Mouse (Mus musculus): ENCODE results near the gene Psmb9. TPM values are rescaled to one million over a fixed set of nuclear protein-coding genes. Genes with fewer than 3 reads are reported as not detected.

Psmb9 gene
- polyA plus RNA-seq (2012; rRNA removed): 33.5 and 45.8 TPM in 2 replicates

GRCm38 (mm10) chr17:34187261-34187916, at the start of gene Psmb9, which contains the start of gene Tap1:
Gene Psmb9, minus strand, starts transcription at chr17:34187764.
Gene Tap1, plus strand, starts transcription at chr17:34187553.

GRCm38 (mm10) chr17:34203444-34203843, 15.9 kb upstream of the Psmb9 start, which contains the start of gene Tap2:
Gene Tap2, plus strand, starts transcription at chr17:34203527.

GRCm38 (mm10) chr17:34196941-34197894, 9.7 kb upstream of the Psmb9 start, which contains the start of gene Psmb8:
Gene Psmb8, plus strand, starts transcription at chr17:34197721.

DNA sequence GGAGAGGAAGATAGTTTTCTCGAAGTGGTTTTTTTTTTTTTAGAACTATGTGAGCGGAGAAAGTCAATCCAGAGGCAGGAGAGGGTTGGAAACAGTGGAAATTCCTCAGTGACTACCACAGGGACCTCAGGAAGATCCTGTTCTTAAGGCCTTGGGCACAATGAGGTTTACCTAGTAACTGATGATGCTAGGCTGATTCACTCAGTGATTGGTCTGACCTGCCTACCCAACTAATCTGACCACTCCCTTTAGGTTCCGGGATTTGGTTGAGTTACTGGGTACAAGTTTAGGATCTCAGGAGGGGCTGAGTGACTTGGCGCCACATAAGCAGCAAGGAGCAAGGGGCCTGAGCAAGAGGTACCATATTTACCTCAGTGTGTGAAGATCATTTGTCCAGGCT, 34.6 kb downstream of the Psmb9 start, which contains the start of gene H2-DMb1:
Gene H2-DMb1, plus strand, starts transcription at position 150 of the 400 bp plus-strand sequence.

GRCm38 (mm10) chr17:34143033-34143432, 44.5 kb downstream of the Psmb9 start, which contains the start of gene H2-DMb2:
Gene H2-DMb2, plus strand, starts transcription at chr17:34143307.

Other genes with a start within 250 kb of the Psmb9 start
- gene Pfdn6, start 247.4 kb downstream of the Psmb9 start, polyA plus RNA-seq (2012; rRNA removed): 18.3 and 18.5 TPM in 2 replicates
- gene Wdr46, start 247.1 kb downstream of the Psmb9 start, polyA plus RNA-seq (2012; rRNA removed): 26.7 and 33.0 TPM in 2 replicates
- gene B3galt4, start 236.3 kb downstream of the Psmb9 start, polyA plus RNA-seq (2012; rRNA removed): 13.9 and 15.3 TPM in 2 replicates
- gene Vps52, start 232.0 kb downstream of the Psmb9 start, polyA plus RNA-seq (2012; rRNA removed): 65.4 and 80.8 TPM in 2 replicates
- 733 and 1,224 TPM in 2 replicates for gene Rps18, start 231.8 kb downstream of the Psmb9 start, polyA plus RNA-seq (2012; rRNA removed)
- 968 and 1,399 TPM in 2 replicates for gene H2-K1, start 187.4 kb downstream of the Psmb9 start, polyA plus RNA-seq (2012; rRNA removed)
- gene Ring1, start 163.1 kb downstream of the Psmb9 start, polyA plus RNA-seq (2012; rRNA removed): 133 and 190 TPM in 2 replicates
- gene H2-Ke6, start 159.7 kb downstream of the Psmb9 start, polyA plus RNA-seq (2012; rRNA removed): 161 and 192 TPM in 2 replicates
- 301 and 303 TPM in 2 replicates for gene Slc39a7, start 156.1 kb downstream of the Psmb9 start, polyA plus RNA-seq (2012; rRNA removed)
- gene Rxrb, start 156.0 kb downstream of the Psmb9 start, polyA plus RNA-seq (2012; rRNA removed): 85.3 and 124 TPM in 2 replicates
- gene Col11a2, start 148.3 kb downstream of the Psmb9 start, polyA plus RNA-seq (2012; rRNA removed): 1.5 and 2.2 TPM in 2 replicates
- 4.3 and 5.2 TPM in 2 replicates for gene H2-Oa, start 95.4 kb downstream of the Psmb9 start, polyA plus RNA-seq (2012; rRNA removed)
- 27.4 and 34.5 TPM in 2 replicates for gene H2-DMa, start 68.2 kb downstream of the Psmb9 start, polyA plus RNA-seq (2012; rRNA removed)
- gene Brd2, start 65.1 kb downstream of the Psmb9 start, polyA plus RNA-seq (2012; rRNA removed): 98.9 and 139 TPM in 2 replicates
- 4.9 and 5.2 TPM in 2 replicates for gene H2-DMb2, start 44.5 kb downstream of the Psmb9 start, polyA plus RNA-seq (2012; rRNA removed)
- gene H2-DMb1, start 34.7 kb downstream of the Psmb9 start, polyA plus RNA-seq (2012; rRNA removed): 37.1 and 46.2 TPM in 2 replicates
- gene Tap1, start 211 bp downstream of the Psmb9 start, polyA plus RNA-seq (2012; rRNA removed): 31.1 and 34.5 TPM in 2 replicates
- gene Psmb8, start 10.0 kb upstream of the Psmb9 start, polyA plus RNA-seq (2012; rRNA removed): 53.0 and 66.5 TPM in 2 replicates
- 45.6 and 51.9 TPM in 2 replicates for gene Tap2, start 15.8 kb upstream of the Psmb9 start, polyA plus RNA-seq (2012; rRNA removed)
- 4.7 and 5.5 TPM in 2 replicates for gene H2-Ob, start 51.1 kb upstream of the Psmb9 start, polyA plus RNA-seq (2012; rRNA removed)
- gene H2-Ab1, start 69.9 kb upstream of the Psmb9 start, polyA plus RNA-seq (2012; rRNA removed): 1,005 and 1,153 TPM in 2 replicates
- 215 and 235 TPM in 2 replicates for gene H2-Aa, start 100.1 kb upstream of the Psmb9 start, polyA plus RNA-seq (2012; rRNA removed)
- gene H2-Eb1, start 118.1 kb upstream of the Psmb9 start, polyA plus RNA-seq (2012; rRNA removed): 122 and 123 TPM in 2 replicates
- 0.03 and 0.08 TPM in 2 replicates for gene H2-Eb2, start 137.9 kb upstream of the Psmb9 start, polyA plus RNA-seq (2012; rRNA removed)
- gene Btnl2, start 167.1 kb upstream of the Psmb9 start, polyA plus RNA-seq (2012; rRNA removed): 0.79 and 1.3 TPM in 2 replicates
- gene Btnl1, start 189.4 kb upstream of the Psmb9 start, polyA plus RNA-seq (2012; rRNA removed): 0.08 and 0.22 TPM in 2 replicates
- 0.84 and 0.85 TPM in 2 replicates for gene BC051142, start 211.1 kb upstream of the Psmb9 start, polyA plus RNA-seq (2012; rRNA removed)